In the genomic region with DNA sequence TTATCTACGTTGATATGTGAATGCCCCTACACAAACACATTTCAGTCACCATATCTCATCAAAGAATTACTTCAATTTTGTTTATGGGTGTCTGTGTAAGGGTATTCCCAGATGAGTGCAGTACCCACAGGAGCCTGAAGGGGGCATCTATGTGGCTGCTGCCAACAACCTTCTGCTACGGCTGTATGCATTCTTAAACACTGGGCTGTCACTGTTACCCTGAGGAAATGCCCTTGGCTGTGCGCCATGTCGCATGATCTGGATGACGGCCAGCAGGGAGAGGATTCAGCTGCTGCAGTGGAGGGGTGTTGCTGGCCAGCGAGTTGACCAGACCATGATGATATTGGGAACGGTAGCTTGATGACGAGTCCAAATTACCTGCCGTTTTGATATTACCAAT, we compare ENCODE assay signal across 10 mouse cellular contexts.
DNase-seq lines count a peak whose midpoint lies in the region; ATAC-seq and TF ChIP-seq lines count a peak whose summit lies in the region.
"Had no signal": no experiment of that assay in that cellular context is flagged by ENCODE, and none has a peak within 500 bp of the region (broad histone marks: within the 10 kb centered on the region; RNA-seq: fewer than 3 reads in every experiment).

No protein-coding gene starts in this region.

- H3K4me1 ChIP-seq in kidney, adult 2 months (ENCODE audit: control insufficient read depth, insufficient read depth, low read length): no peaks in the 10 kb centered on the region
- no peaks in the 10 kb centered on the region for H3K4me1 ChIP-seq in kidney, embryonic 15.5 days
- H3K4me1 ChIP-seq: hindbrain, embryonic 12.5 days had no signal

- H3K4me2 ChIP-seq in kidney, embryonic 15.5 days: no peak overlapping the region
- H3K4me2 ChIP-seq: embryonic facial prominence, embryonic 13.5 days; hindbrain, embryonic 12.5 days had no signal

- peak; percentile 44 for DNase-seq in adrenal gland, adult 2 months
- no peak for DNase-seq in adrenal gland, adult 18-20 months (ENCODE audit: low spot score in 2 of 2)
- DNase-seq in kidney, adult 2 months: peak; percentile 21
- DNase-seq in kidney, adult 11 months: no peak
- DNase-seq in NIH3T3 (ENCODE audit: low read depth): peak; percentile 3
- no peak for DNase-seq in natural killer cell, adult 2 months (ENCODE audit: low spot score in 2 of 2)
- no peak for DNase-seq in right cerebral cortex, adult 18-20 months

- no peaks in the 10 kb centered on the region for H3K36me3 ChIP-seq in kidney, adult 2 months (ENCODE audit: control insufficient read depth, insufficient read depth, low read length)
- H3K36me3 ChIP-seq in kidney, embryonic 15.5 days: no peaks in the 10 kb centered on the region
- H3K36me3 ChIP-seq: embryonic facial prominence, embryonic 13.5 days; hindbrain, embryonic 12.5 days had no signal

- H3K27ac ChIP-seq in kidney, adult 2 months (ENCODE audit: insufficient read depth, low read depth, low read length): no peak overlapping the region
- H3K27ac ChIP-seq in kidney, embryonic 15.5 days: no peak overlapping the region
- H3K27ac ChIP-seq: embryonic facial prominence, embryonic 13.5 days; hindbrain, embryonic 12.5 days had no signal

- H3K9ac ChIP-seq in kidney, embryonic 15.5 days: no peak overlapping the region
- H3K9ac ChIP-seq: embryonic facial prominence, embryonic 13.5 days; hindbrain, embryonic 12.5 days had no signal

- ATAC-seq in kidney, embryonic 15.5 days (replicated peaks; ENCODE audit: low FRiP score): 0 out of 2 replicates have a peak, but pooled peaks have one; percentile 49

- 0 out of 2 replicates have a peak, but pooled peaks have one; percentile 9 for TF ChIP-seq CTCF in kidney, adult 2 months (conservative IDR thresholded peaks at IDR 0.05; ENCODE audit: insufficient read depth, insufficient read length, low read depth, low read length)

- no peaks in the 10 kb centered on the region for H3K27me3 ChIP-seq in kidney, adult 2 months (replicated peaks; ENCODE audit: control insufficient read depth, insufficient read depth, low read length)
- no peaks in the 10 kb centered on the region for H3K27me3 ChIP-seq in kidney, embryonic 15.5 days
- H3K27me3 ChIP-seq: embryonic facial prominence, embryonic 13.5 days; hindbrain, embryonic 12.5 days had no signal

- H3K4me3 ChIP-seq in kidney, adult 2 months (ENCODE audit: insufficient read depth, low read depth, low read length): no peak overlapping the region
- H3K4me3 ChIP-seq in kidney, embryonic 15.5 days (replicated peaks): no peak overlapping the region
- H3K4me3 ChIP-seq: embryonic facial prominence, embryonic 13.5 days; hindbrain, embryonic 12.5 days had no signal

- TF ChIP-seq POLR2A in kidney, adult 2 months (IDR thresholded peaks at IDR 0.05; ENCODE audit: low read depth, low read length): no peak

- WGBS in kidney, adult 2 months: 71% methylated on average over 9 of the region's 9 CpGs
- 80% methylated on average over 9 of the region's 9 CpGs for WGBS in kidney, embryonic 15.5 days

- no peaks in the 10 kb centered on the region for H3K9me3 ChIP-seq in kidney, embryonic 15.5 days (replicated peaks)
- H3K9me3 ChIP-seq: embryonic facial prominence, embryonic 13.5 days; hindbrain, embryonic 12.5 days had no signal

Comparison
In these comparisons a context has a peak if more than half of its experiments do, and no peak if none do; other contexts are left out.
1. DNase-seq: peak in adrenal gland, adult 2 months (single experiment), kidney, adult 2 months (single experiment) and NIH3T3 (single experiment); none in adrenal gland, adult 18-20 months (0 of 2), kidney, adult 11 months (single experiment), natural killer cell, adult 2 months (0 of 2) and right cerebral cortex, adult 18-20 months (single experiment).